Mouse (Mus musculus): ENCODE results near the gene Cyld. TPM values are rescaled to one million over a fixed set of nuclear protein-coding genes. Genes with fewer than 3 reads are reported as not detected.
"Not testable (repeated sequence)": the region's sequence is repeated elsewhere in the genome, so short reads cannot be mapped to it uniquely, and the experiment has no call there.

Cyld gene
- polyA plus RNA-seq, 1 experiment from 2014 or later: 6.5 TPM

DNA sequence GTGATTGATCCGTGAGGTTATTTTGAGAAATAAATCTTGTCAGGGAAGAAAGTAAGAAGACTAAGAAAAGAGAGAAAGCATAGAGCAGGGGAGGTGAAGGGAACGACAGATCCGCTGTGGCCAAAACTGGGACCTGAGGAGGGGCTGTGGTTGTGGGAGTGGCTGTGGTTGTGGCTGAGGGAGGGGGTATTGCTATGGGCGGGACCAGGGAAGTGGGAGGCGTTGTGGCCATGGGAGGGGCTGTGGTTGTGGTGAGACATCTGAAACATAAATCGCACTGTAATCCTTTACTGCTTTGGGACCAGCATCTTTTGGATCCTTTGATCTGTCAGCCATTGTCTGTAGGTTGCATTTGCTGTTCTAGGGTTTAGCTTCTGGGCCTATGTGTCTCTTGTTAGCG, 74.4 kb downstream of the Cyld start:
- Histone ChIP-seq H3K27me3 (ENCODE audit: control insufficient read depth, insufficient read depth, low read depth, low read length) (no peaks in the 10 kb centered on the region), H3K4me3 (ENCODE audit: low read depth, low read length) (no peak overlapping the region), H3K9me3 (replicated peaks; ENCODE audit: control insufficient read depth, low read length) (no peaks in the 10 kb centered on the region), H3K4me2 (ENCODE audit: low read depth, low read length) (no peak overlapping the region), H3K27ac (ENCODE audit: low read length) (no peak overlapping the region), H3K36me3 (ENCODE audit: control insufficient read depth, insufficient read depth) (no peaks in the 10 kb centered on the region), H3K9ac (ENCODE audit: low read depth, low read length) (no peak overlapping the region), H3K4me1 (ENCODE audit: control insufficient read depth, low read depth, low read length) (no peaks in the 10 kb centered on the region)
- 31% methylated on average over 7 of the region's 7 CpGs for WGBS (ENCODE audit: insufficient replicate concordance)
- ATAC-seq (ENCODE audit: low read depth): no peak

DNA sequence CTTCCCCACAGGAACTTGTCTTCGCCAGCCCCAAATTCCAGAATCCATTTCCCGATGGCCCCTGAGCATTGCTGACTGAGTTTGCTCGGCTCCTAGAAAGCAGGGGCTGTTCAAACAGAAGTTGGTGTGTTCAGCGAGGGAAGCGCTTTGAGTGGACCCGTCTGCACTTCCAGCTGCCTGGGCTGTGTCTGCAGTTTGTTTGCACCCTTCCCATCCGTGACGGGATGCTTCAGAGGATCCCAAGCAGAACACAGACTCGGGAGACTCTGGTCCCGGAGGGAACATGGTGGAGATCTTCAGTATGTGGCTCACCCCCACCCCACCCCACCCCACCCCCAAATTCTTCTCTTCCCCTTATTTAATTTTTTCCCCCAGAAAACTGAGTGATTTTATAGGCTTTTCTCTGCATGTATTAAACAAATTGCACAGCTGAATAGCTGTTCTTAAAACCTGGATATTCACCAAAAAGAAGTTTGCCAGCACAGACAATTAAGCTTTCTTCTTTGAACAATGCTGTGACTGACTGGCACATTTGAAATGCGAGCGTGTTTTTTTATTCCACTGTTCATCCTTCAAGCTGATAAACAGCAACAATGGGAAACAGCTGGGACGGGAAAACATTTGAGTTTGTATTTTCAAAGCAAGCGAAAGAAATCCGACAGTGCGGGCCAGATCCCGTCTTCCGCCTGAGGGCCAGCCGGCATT, 77.9 kb downstream of the Cyld start:
- H3K9me3 ChIP-seq (replicated peaks; ENCODE audit: control insufficient read depth, low read length): no peaks in the 10 kb centered on the region
- ATAC-seq (ENCODE audit: low read depth): no peak
- H3K27me3 ChIP-seq (ENCODE audit: control insufficient read depth, insufficient read depth, low read depth, low read length): no peaks in the 10 kb centered on the region
- H3K36me3 ChIP-seq (ENCODE audit: control insufficient read depth, insufficient read depth): no peaks in the 10 kb centered on the region
- no peaks in the 10 kb centered on the region for H3K4me1 ChIP-seq (ENCODE audit: control insufficient read depth, low read depth, low read length)
- 66% methylated on average over 19 of the region's 19 CpGs for WGBS (ENCODE audit: insufficient replicate concordance)
- H3K4me3 ChIP-seq (ENCODE audit: low read depth, low read length): no peak overlapping the region
- H3K4me2 ChIP-seq (ENCODE audit: low read depth, low read length): no peak overlapping the region
- no peak overlapping the region for H3K9ac ChIP-seq (ENCODE audit: low read depth, low read length)
- H3K27ac ChIP-seq (ENCODE audit: low read length): no peak overlapping the region

DNA sequence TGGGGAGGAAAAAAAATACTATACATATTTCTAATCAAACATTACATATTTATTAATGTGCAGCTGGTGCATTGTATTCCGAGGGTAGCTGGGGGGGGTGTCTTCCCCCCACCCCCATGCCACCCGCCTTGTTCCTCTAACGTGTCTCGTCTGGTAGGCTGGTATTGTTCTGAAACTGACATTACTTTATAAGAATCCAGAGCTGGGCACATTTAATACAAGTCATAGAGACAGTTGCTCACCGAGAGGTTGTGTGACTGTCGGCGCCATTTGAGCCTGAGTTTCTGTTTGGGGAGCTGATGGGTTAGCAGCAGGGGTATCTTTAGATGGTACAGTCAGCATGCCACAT, 78.4 kb downstream of the Cyld start:
- Histone ChIP-seq H3K4me1 (ENCODE audit: control insufficient read depth, low read depth, low read length) (no peaks in the 10 kb centered on the region), H3K36me3 (ENCODE audit: control insufficient read depth, insufficient read depth) (no peaks in the 10 kb centered on the region), H3K4me2 (ENCODE audit: low read depth, low read length) (no peak overlapping the region), H3K4me3 (ENCODE audit: low read depth, low read length) (no peak overlapping the region), H3K27ac (ENCODE audit: low read length) (no peak overlapping the region), H3K27me3 (ENCODE audit: control insufficient read depth, insufficient read depth, low read depth, low read length) (no peaks in the 10 kb centered on the region), H3K9me3 (replicated peaks; ENCODE audit: control insufficient read depth, low read length) (no peaks in the 10 kb centered on the region), H3K9ac (ENCODE audit: low read depth, low read length) (no peak overlapping the region)
- 69% methylated on average over 7 of the region's 7 CpGs for WGBS (ENCODE audit: insufficient replicate concordance)
- no peak for ATAC-seq (ENCODE audit: low read depth)

DNA sequence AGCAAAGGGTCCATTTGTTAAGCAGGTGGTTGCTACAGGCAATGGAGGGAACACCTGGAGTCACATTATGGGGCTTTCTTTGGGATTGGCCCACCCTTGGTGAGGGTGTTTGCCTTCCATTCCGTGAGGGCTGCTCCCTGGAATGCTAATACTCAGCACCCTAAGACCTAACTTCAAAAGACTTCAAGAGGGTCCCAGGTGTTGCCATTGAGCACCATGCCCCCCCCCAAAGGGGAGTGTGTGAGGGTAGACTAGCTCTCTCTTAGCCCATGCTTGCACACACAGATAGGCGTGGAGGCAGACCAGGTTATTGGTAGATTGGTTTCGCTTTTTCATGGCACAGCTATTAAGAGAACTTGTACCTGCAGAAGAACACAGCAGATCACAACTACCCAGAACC, 83.3 kb downstream of the Cyld start:
- Histone ChIP-seq H3K4me1 (ENCODE audit: control insufficient read depth, low read depth, low read length) (no peaks in the 10 kb centered on the region), H3K9ac (ENCODE audit: low read depth, low read length) (no peak overlapping the region), H3K27me3 (ENCODE audit: control insufficient read depth, insufficient read depth, low read depth, low read length) (no peaks in the 10 kb centered on the region), H3K4me2 (ENCODE audit: low read depth, low read length) (no peak overlapping the region), H3K36me3 (ENCODE audit: control insufficient read depth, insufficient read depth) (no peaks in the 10 kb centered on the region), H3K4me3 (ENCODE audit: low read depth, low read length) (no peak overlapping the region), H3K9me3 (replicated peaks; ENCODE audit: control insufficient read depth, low read length) (no peaks in the 10 kb centered on the region), H3K27ac (ENCODE audit: low read length) (no peak overlapping the region)
- no peak for ATAC-seq (ENCODE audit: low read depth)
- WGBS (ENCODE audit: insufficient replicate concordance): 62% methylated on average over 3 of the region's 3 CpGs

DNA sequence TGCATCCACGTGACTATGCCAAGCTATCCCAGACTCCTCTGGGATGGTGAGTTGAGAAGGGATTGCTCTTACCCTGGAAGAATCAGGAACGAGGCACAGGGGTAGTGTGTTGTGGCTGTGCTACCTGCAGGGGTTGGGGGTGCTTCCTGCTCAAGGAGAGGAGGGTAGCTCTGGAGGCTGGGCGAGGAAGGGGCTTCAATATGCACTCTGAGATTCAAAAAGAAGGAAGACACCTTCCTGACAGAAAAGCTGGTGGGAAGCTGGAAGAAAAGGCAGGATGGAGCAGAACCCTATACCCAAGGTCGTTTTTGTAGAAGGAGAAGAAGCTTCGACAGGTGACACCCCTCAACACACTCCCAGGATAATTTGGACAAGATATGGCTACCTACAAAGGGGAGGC, 84.5 kb downstream of the Cyld start:
- Histone ChIP-seq H3K4me2 (ENCODE audit: low read depth, low read length) (no peak overlapping the region), H3K27ac (ENCODE audit: low read length) (no peak overlapping the region), H3K4me1 (ENCODE audit: control insufficient read depth, low read depth, low read length) (no peaks in the 10 kb centered on the region), H3K4me3 (ENCODE audit: low read depth, low read length) (no peak overlapping the region), H3K27me3 (ENCODE audit: control insufficient read depth, insufficient read depth, low read depth, low read length) (no peaks in the 10 kb centered on the region), H3K36me3 (ENCODE audit: control insufficient read depth, insufficient read depth) (no peaks in the 10 kb centered on the region), H3K9me3 (replicated peaks; ENCODE audit: control insufficient read depth, low read length) (no peaks in the 10 kb centered on the region), H3K9ac (ENCODE audit: low read depth, low read length) (no peak overlapping the region)
- ATAC-seq (ENCODE audit: low read depth): no peak
- WGBS (ENCODE audit: insufficient replicate concordance): 44% methylated on average over 5 of the region's 5 CpGs

DNA sequence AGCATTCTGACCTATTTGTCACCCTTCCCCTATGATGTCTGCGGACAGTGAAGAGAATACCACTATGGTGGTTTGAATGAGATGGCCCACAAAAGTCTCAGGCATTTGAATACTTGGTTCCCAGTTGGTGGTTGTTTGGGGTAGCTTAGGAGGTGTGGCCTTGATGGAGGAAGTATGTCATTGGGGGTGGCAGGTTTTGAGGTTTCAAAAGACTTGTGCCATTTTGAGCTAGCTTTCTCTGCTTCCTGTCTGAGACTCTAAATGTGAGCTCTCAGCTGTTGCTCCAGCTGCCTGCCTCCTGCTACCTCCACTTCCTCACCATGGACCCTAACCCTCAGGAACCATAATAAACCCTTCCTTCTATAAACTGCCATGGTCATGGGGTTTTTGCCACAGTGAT, 86.9 kb downstream of the Cyld start:
- no peaks in the 10 kb centered on the region for H3K36me3 ChIP-seq (ENCODE audit: control insufficient read depth, insufficient read depth)
- ATAC-seq (ENCODE audit: low read depth): no peak

DNA sequence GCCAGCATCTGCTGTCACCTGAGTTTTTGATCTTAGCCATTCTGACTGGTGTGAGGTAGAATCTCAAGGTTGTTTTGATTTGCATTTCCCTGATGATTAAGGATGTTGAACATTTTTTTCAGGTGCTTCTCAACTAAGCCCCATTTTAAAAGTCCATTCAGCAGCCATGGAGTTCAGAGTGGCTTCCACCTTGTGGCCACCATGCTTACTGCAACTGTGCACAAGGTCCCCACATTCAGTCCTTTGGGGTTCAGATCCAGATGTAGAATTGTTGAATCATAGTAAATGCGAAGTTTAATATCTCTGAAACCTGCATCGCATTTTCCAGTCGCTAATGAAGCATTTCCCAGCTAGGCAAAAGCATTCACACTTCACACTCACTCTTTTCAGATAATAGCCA, 91.5 kb downstream of the Cyld start:
- H3K27me3 ChIP-seq (ENCODE audit: control insufficient read depth, insufficient read depth, low read depth, low read length); H3K9ac ChIP-seq (ENCODE audit: low read depth, low read length); H3K36me3 ChIP-seq (ENCODE audit: control insufficient read depth, insufficient read depth); H3K9me3 ChIP-seq (replicated peaks; ENCODE audit: control insufficient read depth, low read length); H3K4me3 ChIP-seq (ENCODE audit: low read depth, low read length); H3K4me2 ChIP-seq (ENCODE audit: low read depth, low read length); H3K27ac ChIP-seq (ENCODE audit: low read length); H3K4me1 ChIP-seq (ENCODE audit: control insufficient read depth, low read depth, low read length); ATAC-seq (ENCODE audit: low read depth): not testable (repeated sequence)
- WGBS (ENCODE audit: insufficient replicate concordance): 48% methylated on average over 3 of the region's 3 CpGs

More for the DNA sequence above, 86.9 kb downstream of the Cyld start:
- WGBS (ENCODE audit: insufficient replicate concordance): 52% methylated on average over 1 of the region's 1 CpGs
- no peaks in the 10 kb centered on the region for H3K27me3 ChIP-seq (ENCODE audit: control insufficient read depth, insufficient read depth, low read depth, low read length)
- H3K4me2 ChIP-seq (ENCODE audit: low read depth, low read length): no peak overlapping the region
- H3K9me3 ChIP-seq (replicated peaks; ENCODE audit: control insufficient read depth, low read length): no peaks in the 10 kb centered on the region
- H3K27ac ChIP-seq (ENCODE audit: low read length): no peak overlapping the region
- no peak overlapping the region for H3K9ac ChIP-seq (ENCODE audit: low read depth, low read length)
- H3K4me1 ChIP-seq (ENCODE audit: control insufficient read depth, low read depth, low read length): no peaks in the 10 kb centered on the region
- no peak overlapping the region for H3K4me3 ChIP-seq (ENCODE audit: low read depth, low read length)

DNA sequence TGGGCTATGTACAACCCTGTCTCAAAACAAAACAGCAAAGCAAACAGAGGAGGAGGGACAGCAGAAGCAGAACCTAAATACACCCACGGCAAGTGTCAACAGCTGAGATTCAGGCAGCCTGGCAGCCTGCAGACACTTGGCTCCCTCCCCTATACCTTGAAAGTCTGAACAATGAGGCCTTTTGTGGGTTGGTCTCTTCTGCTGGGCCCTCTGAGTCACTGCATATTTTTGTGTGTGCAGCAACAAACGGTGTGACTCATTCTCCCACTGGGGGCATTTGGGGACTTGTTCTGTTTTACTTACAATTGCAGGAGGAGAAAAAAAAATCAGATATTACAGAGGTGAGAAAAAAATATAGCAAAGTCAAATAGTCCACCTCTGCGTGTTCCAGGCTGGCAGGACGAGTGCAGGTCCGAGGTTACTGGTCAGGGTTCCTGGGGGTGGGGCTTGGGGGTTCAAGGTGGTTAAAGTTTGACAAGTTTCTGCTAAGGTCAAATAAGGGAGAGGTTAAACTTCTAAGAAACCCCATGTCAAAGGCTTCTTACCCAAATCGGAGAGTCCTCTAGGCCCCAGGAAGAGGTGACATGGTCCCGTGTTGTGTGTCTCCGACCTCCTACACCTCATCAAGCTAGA, 96.0 kb downstream of the Cyld start:
- H3K4me2 ChIP-seq (ENCODE audit: low read depth, low read length): no peak overlapping the region
- no peaks in the 10 kb centered on the region for H3K4me1 ChIP-seq (ENCODE audit: control insufficient read depth, low read depth, low read length)
- H3K4me3 ChIP-seq (ENCODE audit: low read depth, low read length): no peak overlapping the region
- ATAC-seq (ENCODE audit: low read depth): no peak
- H3K9ac ChIP-seq (ENCODE audit: low read depth, low read length): no peak overlapping the region
- H3K9me3 ChIP-seq (replicated peaks; ENCODE audit: control insufficient read depth, low read length): no peaks in the 10 kb centered on the region
- no peak overlapping the region for H3K27ac ChIP-seq (ENCODE audit: low read length)
- H3K36me3 ChIP-seq (ENCODE audit: control insufficient read depth, insufficient read depth): no peaks in the 10 kb centered on the region
- H3K27me3 ChIP-seq (ENCODE audit: control insufficient read depth, insufficient read depth, low read depth, low read length): no peaks in the 10 kb centered on the region
- WGBS (ENCODE audit: insufficient replicate concordance): 48% methylated on average over 8 of the region's 8 CpGs

DNA sequence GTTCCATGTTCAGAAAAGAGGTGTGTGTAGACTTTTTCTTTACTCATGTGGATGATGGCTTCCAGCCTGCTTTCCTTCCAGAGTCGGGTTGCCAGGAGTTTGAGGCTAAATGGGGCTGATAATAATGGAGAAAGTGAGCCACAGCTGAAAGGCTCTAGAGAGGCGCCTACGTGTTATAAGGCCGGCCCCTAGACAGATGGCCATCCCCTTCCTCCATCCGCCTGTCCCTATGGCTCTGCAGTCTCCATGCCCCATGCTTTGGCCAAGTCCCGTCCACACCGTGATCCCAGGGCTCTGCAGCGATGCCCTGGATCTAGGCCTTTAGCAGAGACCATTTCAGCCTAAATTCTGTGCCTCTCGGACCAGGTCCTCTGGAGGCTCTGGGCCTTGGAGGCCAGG, 96.5 kb downstream of the Cyld start:
- H3K4me3 ChIP-seq (ENCODE audit: low read depth, low read length): no peak overlapping the region
- H3K27me3 ChIP-seq (ENCODE audit: control insufficient read depth, insufficient read depth, low read depth, low read length): no peaks in the 10 kb centered on the region
- WGBS (ENCODE audit: insufficient replicate concordance): 64% methylated on average over 9 of the region's 9 CpGs
- H3K9ac ChIP-seq (ENCODE audit: low read depth, low read length): no peak overlapping the region
- no peak overlapping the region for H3K27ac ChIP-seq (ENCODE audit: low read length)
- no peaks in the 10 kb centered on the region for H3K4me1 ChIP-seq (ENCODE audit: control insufficient read depth, low read depth, low read length)
- ATAC-seq (ENCODE audit: low read depth): no peak
- H3K9me3 ChIP-seq (replicated peaks; ENCODE audit: control insufficient read depth, low read length): no peaks in the 10 kb centered on the region
- H3K36me3 ChIP-seq (ENCODE audit: control insufficient read depth, insufficient read depth): no peaks in the 10 kb centered on the region
- H3K4me2 ChIP-seq (ENCODE audit: low read depth, low read length): no peak overlapping the region

Measured in liver, embryonic 16.5 days (tissue).